Mouse (Mus musculus) hindbrain, embryonic 14.5 days (tissue): ENCODE measurements around the gene Olfr735. TPM values are rescaled to one million over a fixed set of nuclear protein-coding genes. Genes with fewer than 3 reads are reported as not detected.

Experiments used
- ATAC-seq: fragments of 200-750 bp; cut with Nextera tagmentation; 2 replicates; pipeline ENCODE4 v1.8.0; 2017; ENCODE audit warnings: moderate number of reproducible peaks, mild to moderate bottlenecking, moderate TSS enrichment, moderate library complexity; ENCODE audit not compliant: low FRiP score
- DNase-seq: peaks from one replicate; pipeline ENCODE4 v3.0.0-alpha.2; 2015; ENCODE audit warnings: low spot score
- H3K27ac ChIP-seq: fragments of 300-500 bp; sonication (generic); 2 replicates; pipeline ENCODE4 v1.5.1; 2014; ENCODE audit warnings: mild to moderate bottlenecking, moderate library complexity
- H3K27me3 ChIP-seq: fragments of 300-500 bp; sonication (generic); 2 replicates; pipeline ENCODE4 v1.6.1; 2014; ENCODE audit warnings: mild to moderate bottlenecking, low read length, mixed read lengths; ENCODE audit not compliant: control insufficient read depth, insufficient read depth
- H3K36me3 ChIP-seq: fragments of 300-500 bp; sonication (generic); replicated peaks from 2 replicates; pipeline ENCODE4 v1.6.1; 2014; ENCODE audit not compliant: control insufficient read depth, insufficient read depth
- H3K4me1 ChIP-seq: fragments of 300-500 bp; sonication (generic); replicated peaks from 2 replicates; pipeline ENCODE4 v1.6.1; 2014; ENCODE audit warnings: antibody characterized with exemption, low read length, mixed read lengths; ENCODE audit not compliant: control insufficient read depth, insufficient read depth
- H3K4me2 ChIP-seq: fragments of 300-500 bp; sonication (generic); replicated peaks from 2 replicates; pipeline ENCODE4 v1.6.1; 2014; ENCODE audit warnings: mild to moderate bottlenecking, moderate library complexity
- H3K4me3 ChIP-seq: fragments of 300-500 bp; sonication (generic); replicated peaks from 2 replicates; pipeline ENCODE4 v1.5.1; 2014; ENCODE audit warnings: mild to moderate bottlenecking, low read length
- H3K9ac ChIP-seq: fragments of 300-500 bp; sonication (generic); 2 replicates; pipeline ENCODE4 v1.6.1; 2014
- H3K9me3 ChIP-seq: fragments of 300-500 bp; sonication (generic); 2 replicates; pipeline ENCODE4 v1.6.1; 2016; ENCODE audit warnings: low read length; ENCODE audit not compliant: control insufficient read depth
- WGBS: fragments of 180-500 bp; shearing (Covaris S2); extraction: QIAGEN DNeasy Blood & Tissue Kit; methylation state at CpG from one replicate; pipeline ENCODE4 v1.1.7; 2014; 5-methylcytosine and 5-hydroxymethylcytosine counted together
- polyA plus RNA-seq: library from polyadenylated mRNA; unstranded; fragments of >200 nt; fragmentation: Nextera tagmentation; extraction: Ambion mirVana; gene quantifications from 2 replicates; pipeline ENCODE4 v1.2.1, GENCODE M21; 2014

Gene Olfr735
- polyA plus RNA-seq: not detected in 2 replicates

DNA sequence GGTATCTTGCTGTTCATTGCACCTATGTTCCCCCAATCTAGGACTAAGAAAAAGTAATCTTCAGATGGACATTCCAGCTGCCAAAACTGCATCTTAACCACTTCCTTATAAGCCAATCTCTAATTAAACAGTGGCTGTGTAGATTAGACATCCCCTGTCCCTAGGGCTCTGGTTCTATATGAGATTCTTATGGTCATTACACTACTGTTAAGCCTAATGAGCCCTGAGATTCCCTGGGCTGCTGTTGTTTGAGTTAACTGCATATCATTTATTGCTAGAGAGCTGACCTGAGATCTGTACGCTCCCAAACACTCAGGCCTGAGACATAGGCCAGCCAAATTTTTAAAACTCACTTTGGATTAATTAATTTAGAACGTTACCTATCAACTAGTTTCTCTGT is at the start of gene Olfr735:
TSS of gene Olfr735 (minus strand) at position 77 of the 400 bp plus-strand sequence.
- ATAC-seq (no peak), DNase-seq (no peak)
- Histone ChIP-seq H3K9ac (no peak within 1 kb of the TSS), H3K27me3 (no peaks in the 10 kb centered on the region), H3K9me3 (no peaks in the 10 kb centered on the region), H3K36me3 (no peaks in the 10 kb centered on the region), H3K27ac (no peak within 1 kb of the TSS), H3K4me2 (no peak within 1 kb of the TSS), H3K4me1 (no peaks in the 10 kb centered on the region), H3K4me3 (no peak within 1 kb of the TSS)
- WGBS: 79% methylated on average over 2 of the region's 2 CpGs

GRCm38 (mm10) chr14:50380863-50381262 is 32.2 kb upstream of the Olfr735 start, which contains the start of gene Olfr736:
Gene Olfr736 (plus strand): TSS chr14:50381163.
- Histone ChIP-seq H3K9me3 (peaks cover 2% of the 10 kb centered on the region; the same call in 1 of the 2 replicates), H3K4me3 (no peak within 1 kb of the TSS), H3K4me1 (no peaks in the 10 kb centered on the region), H3K9ac (no peak within 1 kb of the TSS), H3K36me3 (no peaks in the 10 kb centered on the region), H3K27me3 (no peaks in the 10 kb centered on the region), H3K4me2 (no peak within 1 kb of the TSS), H3K27ac (no peak within 1 kb of the TSS)
- 88% methylated on average over 2 of the region's 2 CpGs for WGBS
- no peak for DNase-seq
- no peak for ATAC-seq

DNA sequence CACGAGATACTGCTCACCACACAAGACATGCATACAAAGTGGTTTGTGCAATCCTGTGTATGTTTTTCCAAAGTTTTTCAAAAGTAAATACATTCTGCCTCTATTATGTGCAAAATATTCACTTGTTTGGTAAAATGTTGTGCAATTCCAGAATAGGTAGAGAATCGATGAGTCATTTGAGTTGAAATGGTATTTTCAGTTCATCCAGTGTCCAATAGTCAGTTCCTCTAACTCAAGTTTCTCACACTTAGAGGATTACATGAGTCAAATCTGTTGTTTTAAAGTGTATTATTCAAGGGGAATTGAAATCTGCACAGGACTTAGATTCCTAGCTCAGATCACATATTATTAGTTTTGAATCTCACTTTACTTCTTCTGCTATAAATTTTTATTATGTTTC is 14.9 kb upstream of the Olfr735 start:
- DNase-seq (no peak), ATAC-seq (no peak)
- no peak overlapping the region for H3K4me3 ChIP-seq
- H3K4me2 ChIP-seq: no peak overlapping the region
- no peaks in the 10 kb centered on the region for H3K9me3 ChIP-seq
- no peaks in the 10 kb centered on the region for H3K27me3 ChIP-seq
- 94% methylated on average over 2 of the region's 2 CpGs for WGBS
- no peaks in the 10 kb centered on the region for H3K4me1 ChIP-seq
- H3K9ac ChIP-seq: no peak overlapping the region
- no peaks in the 10 kb centered on the region for H3K36me3 ChIP-seq
- H3K27ac ChIP-seq: no peak overlapping the region

GRCm38 (mm10) chr14:50360480-50360879 is 11.8 kb upstream of the Olfr735 start:
- Histone ChIP-seq H3K4me3 (no peak overlapping the region), H3K9ac (no peak overlapping the region), H3K9me3 (no peaks in the 10 kb centered on the region), H3K4me2 (no peak overlapping the region), H3K27ac (no peak overlapping the region), H3K4me1 (no peaks in the 10 kb centered on the region), H3K27me3 (no peaks in the 10 kb centered on the region), H3K36me3 (no peaks in the 10 kb centered on the region)
- ATAC-seq (no peak), DNase-seq (no peak)
- 87% methylated on average over 3 of the region's 3 CpGs for WGBS

DNA sequence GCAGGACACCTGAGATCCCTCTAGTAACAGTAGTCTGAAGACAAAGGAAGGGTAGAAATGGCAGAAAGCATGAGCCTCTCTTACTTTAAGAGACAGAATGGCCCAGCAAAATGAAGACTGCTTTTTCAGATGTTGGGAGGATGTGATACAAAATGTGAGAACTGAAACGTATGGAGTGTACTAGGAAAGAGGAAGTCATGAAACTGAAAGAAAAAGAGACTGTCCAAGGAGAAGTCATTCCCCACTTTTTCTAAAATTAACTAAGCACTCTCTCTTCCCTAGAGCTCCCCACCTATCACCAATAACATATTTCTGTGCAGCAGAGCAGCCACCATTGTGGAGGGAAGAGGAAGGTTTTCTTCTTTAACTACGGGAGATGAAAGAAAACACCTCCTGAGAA is 8.9 kb upstream of the Olfr735 start, which contains the start of gene Tlr11:
TSS of gene Tlr11 (plus strand) at position 322 of the 400 bp plus-strand sequence.
- Histone ChIP-seq H3K9me3 (no peaks in the 10 kb centered on the region), H3K4me3 (no peak within 1 kb of the TSS), H3K4me2 (no peak within 1 kb of the TSS), H3K27me3 (no peaks in the 10 kb centered on the region), H3K4me1 (no peaks in the 10 kb centered on the region), H3K36me3 (no peaks in the 10 kb centered on the region), H3K27ac (no peak within 1 kb of the TSS), H3K9ac (no peak within 1 kb of the TSS)
- no peak for DNase-seq
- no peak for ATAC-seq
- 90% methylated on average over 2 of the region's 2 CpGs for WGBS

DNA sequence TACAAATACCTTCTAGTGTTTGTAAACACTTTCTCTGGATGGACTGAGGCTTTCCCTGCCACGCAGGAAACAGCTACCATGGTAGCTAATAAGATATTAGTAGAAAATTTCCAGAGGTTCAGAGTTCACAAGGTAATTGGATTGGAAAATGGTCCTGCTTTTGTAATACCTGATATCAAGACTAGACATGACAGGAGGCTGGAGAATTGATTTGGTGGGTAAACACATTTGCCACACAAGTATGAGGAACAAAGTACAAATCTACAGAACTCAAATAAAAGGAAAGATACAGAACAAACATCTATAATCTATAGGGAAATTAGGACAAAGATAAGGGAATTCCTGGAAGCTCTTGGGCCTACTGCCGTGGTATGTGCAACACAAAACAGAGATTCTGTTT is 8.1 kb upstream of the Olfr735 start:
- no peaks in the 10 kb centered on the region for H3K27me3 ChIP-seq
- no peak overlapping the region for H3K4me2 ChIP-seq
- H3K9me3 ChIP-seq: no peaks in the 10 kb centered on the region
- no peak overlapping the region for H3K4me3 ChIP-seq
- no peaks in the 10 kb centered on the region for H3K4me1 ChIP-seq
- H3K36me3 ChIP-seq: no peaks in the 10 kb centered on the region
- no peak overlapping the region for H3K9ac ChIP-seq
- WGBS: 92% methylated on average over 2 of the region's 2 CpGs
- DNase-seq (no peak), ATAC-seq (no peak)
- H3K27ac ChIP-seq: no peak overlapping the region

- Histone ChIP-seq H3K27ac (no peak overlapping the region), H3K36me3 (no peaks in the 10 kb centered on the region), H3K4me1 (no peaks in the 10 kb centered on the region), H3K4me3 (no peak overlapping the region), H3K9me3 (no peaks in the 10 kb centered on the region), H3K4me2 (no peak overlapping the region), H3K9ac (no peak overlapping the region), H3K27me3 (no peaks in the 10 kb centered on the region)
- DNase-seq (no peak), ATAC-seq (no peak)
- 45% methylated on average over 3 of the region's 3 CpGs for WGBS
These were observed 3.8 kb upstream of the Olfr735 start for GRCm38 (mm10) chr14:50352438-50352837.

DNA sequence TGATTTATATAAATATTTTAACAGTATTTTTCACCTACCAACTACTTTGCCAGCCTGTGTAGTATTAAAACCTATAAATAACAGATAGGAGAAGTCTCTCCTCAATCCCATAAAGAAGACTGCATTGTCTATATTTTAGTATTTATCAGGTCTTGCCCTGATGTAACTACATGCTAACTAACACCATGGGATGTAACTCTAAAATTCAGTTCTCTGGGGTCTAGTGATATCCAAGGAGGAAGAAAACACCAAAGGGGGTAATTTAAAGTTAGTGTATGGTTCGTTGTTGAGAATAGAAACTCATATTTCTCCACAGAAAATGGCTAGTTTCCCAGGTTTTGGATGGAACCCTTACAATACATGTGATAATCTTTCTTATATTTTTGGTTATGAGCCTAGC is 22.0 kb downstream of the Olfr735 start, which contains the start of gene Olfr734:
TSS of gene Olfr734 (minus strand) at position 101 of the 400 bp plus-strand sequence.
- H3K9ac ChIP-seq: no peak within 1 kb of the TSS
- no peaks in the 10 kb centered on the region for H3K36me3 ChIP-seq
- H3K27me3 ChIP-seq: no peaks in the 10 kb centered on the region
- H3K4me2 ChIP-seq: no peak within 1 kb of the TSS
- no peaks in the 10 kb centered on the region for H3K9me3 ChIP-seq
- no peaks in the 10 kb centered on the region for H3K4me1 ChIP-seq
- H3K4me3 ChIP-seq: no peak within 1 kb of the TSS
- WGBS: 81% methylated on average over 1 of the region's 1 CpGs
- H3K27ac ChIP-seq: no peak within 1 kb of the TSS
- DNase-seq (no peak), ATAC-seq (no peak)

- Histone ChIP-seq H3K4me1 (no peaks in the 10 kb centered on the region), H3K4me3 (no peak within 1 kb of the TSS), H3K36me3 (no peaks in the 10 kb centered on the region), H3K9me3 (no peaks in the 10 kb centered on the region), H3K27ac (no peak within 1 kb of the TSS), H3K9ac (no peak within 1 kb of the TSS), H3K4me2 (no peak within 1 kb of the TSS), H3K27me3 (no peaks in the 10 kb centered on the region)
- DNase-seq: no peak
- no peak for ATAC-seq
These were observed 47.2 kb downstream of the Olfr735 start, which contains the start of gene Olfr733 for GRCm38 (mm10) chr14:50301422-50301821. Gene Olfr733 (minus strand): TSS chr14:50301522.
